Mouse (Mus musculus): ENCODE measurements around the gene Defb19. TPM values are rescaled to one million over a fixed set of nuclear protein-coding genes. Genes with fewer than 3 reads are reported as not detected.

Gene Defb19
- polyA plus RNA-seq, 1 experiment from 2014 or later = 1.2 TPM

GRCm38 (mm10) chr2:152539944-152540710, 40.0 kb downstream of the Defb19 start, which contains the start of gene Defb29:
Defb29 (minus strand) TSS chr2:152540098.
- ATAC-seq (replicated peaks; ENCODE audit: extremely low read depth, insufficient read depth, low FRiP score) = no peak
- Histone ChIP-seq H3K36me3 (ENCODE audit: control insufficient read depth, insufficient read depth) (no peaks in the 10 kb centered on the region), H3K4me1 (ENCODE audit: control insufficient read depth, insufficient read depth, low read length) (peaks cover 2% of the 10 kb centered on the region; the same call in 1 of the 2 replicates), H3K9ac (ENCODE audit: low read length) (no peak within 1 kb of the TSS), H3K27me3 (ENCODE audit: control insufficient read depth, insufficient read depth, low read length) (no peaks in the 10 kb centered on the region), H3K4me2 (ENCODE audit: low read depth, low read length) (no peak within 1 kb of the TSS), H3K9me3 (replicated peaks; ENCODE audit: control insufficient read depth, low read length) (0 out of 2 replicates have a peak, but pooled peaks cover 3% of the 10 kb centered on the region), H3K4me3 (ENCODE audit: low read length) (no peak within 1 kb of the TSS), H3K27ac (ENCODE audit: low read length) (no peak within 1 kb of the TSS)
- WGBS = 53% methylated on average over 13 of the region's 13 CpGs

Other genes starting within 250 kb of the Defb19 start
- gene Rbck1, start 247.7 kb downstream of the Defb19 start, polyA plus RNA-seq (2015; fragmentation: Nextera tagmentation; extraction: Ambion mirVana) = 78.3 and 82.4 TPM in 2 replicates
- 3.3 and 3.8 TPM in 2 replicates for gene Trib3, start 236.3 kb downstream of the Defb19 start, polyA plus RNA-seq (2015; fragmentation: Nextera tagmentation; extraction: Ambion mirVana)
- 1.2 and 1.3 TPM in 2 replicates for gene Nrsn2, start 203.7 kb downstream of the Defb19 start, polyA plus RNA-seq (2015; fragmentation: Nextera tagmentation; extraction: Ambion mirVana)
- gene Sox12, start 182.2 kb downstream of the Defb19 start, polyA plus RNA-seq (2015; fragmentation: Nextera tagmentation; extraction: Ambion mirVana) = 5.4 and 7.3 TPM in 2 replicates
- gene Zcchc3, start 165.3 kb downstream of the Defb19 start, polyA plus RNA-seq (2015; fragmentation: Nextera tagmentation; extraction: Ambion mirVana) = 24.3 and 26.0 TPM in 2 replicates
- 3.5 TPM in 2 replicates for gene 6820408C15Rik, start 164.7 kb downstream of the Defb19 start, polyA plus RNA-seq (2015; fragmentation: Nextera tagmentation; extraction: Ambion mirVana)
- not detected in 2 replicates for gene Defb23, start 115.7 kb downstream of the Defb19 start, polyA plus RNA-seq (2015; fragmentation: Nextera tagmentation; extraction: Ambion mirVana)
- not detected in 2 replicates for gene Defb20, start 103.2 kb downstream of the Defb19 start, polyA plus RNA-seq (2015; fragmentation: Nextera tagmentation; extraction: Ambion mirVana)
- not detected in 2 replicates for gene Defb22, start 90.2 kb downstream of the Defb19 start, polyA plus RNA-seq (2015; fragmentation: Nextera tagmentation; extraction: Ambion mirVana)
- not detected in 2 replicates for gene Defb26, start 68.6 kb downstream of the Defb19 start, polyA plus RNA-seq (2015; fragmentation: Nextera tagmentation; extraction: Ambion mirVana)
- gene Defb28, start 62.1 kb downstream of the Defb19 start, polyA plus RNA-seq (2015; fragmentation: Nextera tagmentation; extraction: Ambion mirVana) = not detected in 2 replicates
- gene Defb29, start 40.2 kb downstream of the Defb19 start, polyA plus RNA-seq (2015; fragmentation: Nextera tagmentation; extraction: Ambion mirVana) = not detected in 2 replicates
- not detected in 2 replicates for gene Gm17416, start 11.0 kb downstream of the Defb19 start, polyA plus RNA-seq (2015; fragmentation: Nextera tagmentation; extraction: Ambion mirVana)
- not detected in 2 replicates for gene Defb21, start 7.6 kb downstream of the Defb19 start, polyA plus RNA-seq (2015; fragmentation: Nextera tagmentation; extraction: Ambion mirVana)
- gene Defb45, start 19.1 kb upstream of the Defb19 start, polyA plus RNA-seq (2015; fragmentation: Nextera tagmentation; extraction: Ambion mirVana) = not detected in 2 replicates
- not detected in 2 replicates for gene Defb36, start 24.0 kb upstream of the Defb19 start, polyA plus RNA-seq (2015; fragmentation: Nextera tagmentation; extraction: Ambion mirVana)
- gene Defb25, start 42.7 kb upstream of the Defb19 start, polyA plus RNA-seq (2015; fragmentation: Nextera tagmentation; extraction: Ambion mirVana) = 0.88 TPM in 1 of 2 replicates, not detected in the other
- gene Rem1, start 46.6 kb upstream of the Defb19 start, polyA plus RNA-seq (2015; fragmentation: Nextera tagmentation; extraction: Ambion mirVana) = 12.8 and 14.8 TPM in 2 replicates
- gene H13, start 89.1 kb upstream of the Defb19 start, polyA plus RNA-seq (2015; fragmentation: Nextera tagmentation; extraction: Ambion mirVana) = 76.4 and 81.7 TPM in 2 replicates
- 18.9 and 19.2 TPM in 2 replicates for gene Mcts2, start 106.7 kb upstream of the Defb19 start, polyA plus RNA-seq (2015; fragmentation: Nextera tagmentation; extraction: Ambion mirVana)
- gene Id1, start 155.9 kb upstream of the Defb19 start, polyA plus RNA-seq (2015; fragmentation: Nextera tagmentation; extraction: Ambion mirVana) = 56.3 and 64.5 TPM in 2 replicates
- gene Cox4i2, start 173.9 kb upstream of the Defb19 start, polyA plus RNA-seq (2015; fragmentation: Nextera tagmentation; extraction: Ambion mirVana) = 26.7 and 30.9 TPM in 2 replicates